Mouse (Mus musculus): Measurements from ENCODE around the gene Tmem150b. TPM values are rescaled to one million over a fixed set of nuclear protein-coding genes. Genes with fewer than 3 reads are reported as not detected.
A peak's percentile ranks its signal among the peaks of the same experiment; 100 is the strongest.

Tmem150b gene
- total and polyA plus RNA-seq, 3 experiments, result 0.17 TPM; not detected in 2

- no peak overlapping the region for H3K4me3 ChIP-seq (replicated peaks in 1 of 3; ENCODE audit: low read depth in 2 of 3, low read length in 2 of 3, poor library complexity in 1 of 3)
- in situ Hi-C loops (cut with MboI; ENCODE audit: low pct_ligation_motif_present, low pct_unique_long_range_greater_than_20kb, low sequenced_read_pairs), result no loop called here
- peaks cover 0 to 3% of the 10 kb centered on the region in 2 experiments; a peak in 1 of 4 replicates for H3K4me1 ChIP-seq (ENCODE audit: control insufficient read depth in 1 of 2, insufficient read depth in 2 of 2)
- peaks cover 6% of the 10 kb centered on the region for H3K27me3 ChIP-seq (replicated peaks)
- H3K9ac ChIP-seq (ENCODE audit: insufficient read depth, low read depth), result no peak overlapping the region
- peak overlapping the region; percentile 62; the same call in 1 of the 2 replicates for H3K4me2 ChIP-seq (ENCODE audit: insufficient read depth, low read depth, poor library complexity, severe bottlenecking)
- no peaks in the 10 kb centered on the region for H3K36me3 ChIP-seq (replicated peaks in 1 of 2; ENCODE audit: control insufficient read depth in 1 of 2, insufficient read depth in 1 of 2, low read length in 1 of 2)
- DNase-seq (ENCODE audit: extremely low read depth), result no peak
- TF ChIP-seq ELF1 (IDR thresholded peaks at IDR 0.05; ENCODE audit: low read depth, low read length) (no peak), PAX5 (IDR thresholded peaks at IDR 0.05; ENCODE audit: low read length) (no peak), POLR2AphosphoS2 (IDR thresholded peaks at IDR 0.05; ENCODE audit: low read depth, low read length) (no peak), MEF2A (IDR thresholded peaks at IDR 0.05; ENCODE audit: borderline replicate concordance, low read depth, low read length) (no peak), TBP (conservative IDR thresholded peaks at IDR 0.05; ENCODE audit: low read depth, low read length) (no peak), MAFK (IDR thresholded peaks at IDR 0.05; ENCODE audit: insufficient replicate concordance, low read length) (no peak), MXI1 (IDR thresholded peaks at IDR 0.05; ENCODE audit: low read depth, low read length) (no peak), CHD2 (IDR thresholded peaks at IDR 0.05; ENCODE audit: low read length) (no peak), NELFE (IDR thresholded peaks at IDR 0.05; ENCODE audit: low read depth, low read length) (no peak), HCFC1 (IDR thresholded peaks at IDR 0.05; ENCODE audit: low read depth, low read length) (no peak), RCOR1 (conservative IDR thresholded peaks at IDR 0.05; ENCODE audit: low read depth, low read length) (no peak), BHLHE40 (IDR thresholded peaks at IDR 0.05; ENCODE audit: low read depth, low read length) (no peak)
- no peak overlapping the region for H3K27ac ChIP-seq (ENCODE audit: insufficient read depth, low read depth)
- no peaks in the 10 kb centered on the region for H3K79me2 ChIP-seq (replicated peaks; ENCODE audit: control insufficient read depth, extremely low read depth, insufficient read depth, poor library complexity, severe bottlenecking)
- H3K9me3 ChIP-seq (replicated peaks; ENCODE audit: low read length), result no peaks in the 10 kb centered on the region
- dilution Hi-C loops (cut with MboI; ENCODE audit: extremely low pct_ligation_motif_present, extremely low pct_unique_long_range_greater_than_20kb, low sequenced_read_pairs), result no loop called here
These were observed 40.1 kb upstream of the Tmem150b start for GRCm38 (mm10) chr7:4764946-4765710.

- no peaks in the 10 kb centered on the region for H3K79me2 ChIP-seq (replicated peaks; ENCODE audit: control insufficient read depth, extremely low read depth, insufficient read depth, poor library complexity, severe bottlenecking)
- H3K27me3 ChIP-seq (replicated peaks), result peaks cover 2% of the 10 kb centered on the region
- no peaks in the 10 kb centered on the region; a peak in 1 of 4 replicates for H3K4me1 ChIP-seq (ENCODE audit: control insufficient read depth in 1 of 2, insufficient read depth in 2 of 2)
- dilution Hi-C loops (cut with MboI; ENCODE audit: extremely low pct_ligation_motif_present, extremely low pct_unique_long_range_greater_than_20kb, low sequenced_read_pairs), result no loop called here
- in situ Hi-C loops (cut with MboI; ENCODE audit: low pct_ligation_motif_present, low pct_unique_long_range_greater_than_20kb, low sequenced_read_pairs), result no loop called here
- no peak overlapping the region for H3K4me2 ChIP-seq (ENCODE audit: insufficient read depth, low read depth, poor library complexity, severe bottlenecking)
- no peaks in the 10 kb centered on the region for H3K36me3 ChIP-seq (replicated peaks in 1 of 2; ENCODE audit: control insufficient read depth in 1 of 2, insufficient read depth in 1 of 2, low read length in 1 of 2)
- no peak overlapping the region for H3K9ac ChIP-seq (ENCODE audit: insufficient read depth, low read depth)
- no peak overlapping the region for H3K4me3 ChIP-seq (replicated peaks in 1 of 3; ENCODE audit: low read depth in 2 of 3, low read length in 2 of 3, poor library complexity in 1 of 3)
- DNase-seq (ENCODE audit: extremely low read depth), result no peak
- no peak for TF ChIP-seq ETS1 (conservative IDR thresholded peaks at IDR 0.05; ENCODE audit: low read depth, low read length)
- TF ChIP-seq MAX (IDR thresholded peaks at IDR 0.05; ENCODE audit: low read length), result no peak
- TF ChIP-seq POLR2AphosphoS2 (IDR thresholded peaks at IDR 0.05; ENCODE audit: low read depth, low read length), result no peak
- no peak for TF ChIP-seq MAFK (IDR thresholded peaks at IDR 0.05; ENCODE audit: insufficient replicate concordance, low read length)
- TF ChIP-seq JUN (IDR thresholded peaks at IDR 0.05; ENCODE audit: insufficient read depth, low read depth, low read length), result no peak
- no peak for TF ChIP-seq MYC (IDR thresholded peaks at IDR 0.05; ENCODE audit: low read depth, low read length)
- TF ChIP-seq CTCF (conservative IDR thresholded peaks at IDR 0.05 in 1 of 2, IDR thresholded peaks at IDR 0.05 in 1 of 2; ENCODE audit: low read depth in 2 of 2, low read length in 2 of 2), result no peak
- TF ChIP-seq ZC3H11A (IDR thresholded peaks at IDR 0.05; ENCODE audit: low read depth, low read length), result no peak
- TF ChIP-seq BHLHE40 (IDR thresholded peaks at IDR 0.05; ENCODE audit: low read depth, low read length), result no peak
- no peak for TF ChIP-seq KAT2A (IDR thresholded peaks at IDR 0.05; ENCODE audit: insufficient replicate concordance, low read length)
- no peak for TF ChIP-seq CHD1 (IDR thresholded peaks at IDR 0.05; ENCODE audit: low read depth, low read length)
- TF ChIP-seq USF1 (IDR thresholded peaks at IDR 0.05; ENCODE audit: low read depth, low read length), result no peak
- no peak for TF ChIP-seq UBTF (IDR thresholded peaks at IDR 0.05; ENCODE audit: low read depth, low read length)
- no peak for TF ChIP-seq MEF2A (IDR thresholded peaks at IDR 0.05; ENCODE audit: borderline replicate concordance, low read depth, low read length)
- no peak for TF ChIP-seq RAD21 (IDR thresholded peaks at IDR 0.05; ENCODE audit: low read depth, low read length)
- no peak for TF ChIP-seq TCF12 (IDR thresholded peaks at IDR 0.05; ENCODE audit: low read depth, low read length)
- TF ChIP-seq E2F4 (IDR thresholded peaks at IDR 0.05; ENCODE audit: insufficient replicate concordance, low read depth, low read length), result no peak
- no peak for TF ChIP-seq GABPA (IDR thresholded peaks at IDR 0.05; ENCODE audit: insufficient replicate concordance, low read depth, low read length)
- TF ChIP-seq MXI1 (IDR thresholded peaks at IDR 0.05; ENCODE audit: low read depth, low read length), result no peak
- TF ChIP-seq SMC3 (IDR thresholded peaks at IDR 0.05; ENCODE audit: low read depth, low read length), result no peak
- no peaks in the 10 kb centered on the region for H3K9me3 ChIP-seq (replicated peaks; ENCODE audit: low read length)
- no peak overlapping the region for H3K27ac ChIP-seq (ENCODE audit: insufficient read depth, low read depth)
These were observed 34.6 kb upstream of the Tmem150b start for GRCm38 (mm10) chr7:4759670-4760069.
